21 mouse cellular contexts compared by ENCODE assay signal in the genomic region with DNA sequence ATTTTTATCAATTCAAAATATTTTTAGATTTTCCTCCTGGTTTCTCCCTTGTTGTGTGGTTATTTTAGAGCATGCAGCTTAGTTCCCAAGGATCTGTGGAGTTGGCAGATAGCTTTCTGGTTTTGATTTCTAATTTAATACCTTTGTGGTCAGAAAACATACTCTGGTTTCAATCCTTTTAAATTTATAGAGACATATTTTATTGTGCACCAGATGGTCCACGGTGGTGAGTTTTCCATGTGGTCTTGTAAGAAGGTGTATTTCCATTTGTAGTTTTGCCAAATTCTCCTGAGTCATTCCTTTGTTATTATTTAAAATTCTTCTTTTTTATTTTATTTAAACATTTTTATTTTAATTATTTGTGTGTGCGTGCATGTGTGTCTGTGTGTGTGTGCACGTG.
"Had no signal": no experiment of that assay in that cellular context is flagged by ENCODE, and none has a peak within 500 bp of the region (broad histone marks: within the 10 kb centered on the region; RNA-seq: fewer than 3 reads in every experiment).

No protein-coding gene starts in this region.

- H3K36me3 ChIP-seq: liver, embryonic 13.5 days; midbrain, embryonic 12.5 days; midbrain, embryonic 15.5 days; neural tube, embryonic 12.5 days; neural tube, embryonic 15.5 days had no signal

- H3K9me3 ChIP-seq: liver, embryonic 13.5 days; midbrain, embryonic 12.5 days; midbrain, embryonic 15.5 days; neural tube, embryonic 12.5 days; neural tube, embryonic 15.5 days had no signal

- H3K4me2 ChIP-seq: liver, embryonic 13.5 days; midbrain, embryonic 12.5 days; midbrain, embryonic 15.5 days; neural tube, embryonic 12.5 days; neural tube, embryonic 15.5 days had no signal

- H3K27me3 ChIP-seq: liver, embryonic 13.5 days; midbrain, embryonic 12.5 days; midbrain, embryonic 15.5 days; neural tube, embryonic 12.5 days; neural tube, embryonic 15.5 days had no signal

- H3K4me3 ChIP-seq: layer of hippocampus, adult 2 months; left cerebral cortex, adult 2 months; liver, embryonic 13.5 days; midbrain, embryonic 12.5 days; midbrain, embryonic 15.5 days; neural tube, embryonic 12.5 days; neural tube, embryonic 15.5 days had no signal

- H3K9ac ChIP-seq: liver, embryonic 13.5 days; midbrain, embryonic 12.5 days; midbrain, embryonic 15.5 days; neural tube, embryonic 12.5 days; neural tube, embryonic 15.5 days had no signal

- ATAC-seq: intestine, postnatal 0 days; midbrain, embryonic 15.5 days had no signal

- DNase-seq: kidney, adult 2 months; kidney, postnatal 25 days; layer of hippocampus, adult 9-11 months; left cerebral cortex, postnatal 4 days; liver, embryonic 13.5 days; lung, adult 2 months; lung, postnatal 14 days; retina, postnatal 1 day; right cerebral cortex, postnatal 14 days; right cerebral cortex, postnatal 4 days; thymus, postnatal 25 days had no signal

- H3K27ac ChIP-seq: kidney, postnatal 0 days; layer of hippocampus, adult 2 months; left cerebral cortex, adult 2 months; liver, embryonic 13.5 days; macrophage; midbrain, embryonic 12.5 days; midbrain, embryonic 15.5 days; neural tube, embryonic 12.5 days; neural tube, embryonic 15.5 days; stomach, postnatal 0 days had no signal

- H3K4me1 ChIP-seq: liver, embryonic 13.5 days; midbrain, embryonic 12.5 days; midbrain, embryonic 15.5 days; neural tube, embryonic 15.5 days had no signal
